Mouse (Mus musculus) forebrain, embryonic 14.5 days (tissue): ENCODE measurements around the gene Gm9045. TPM values are rescaled to one million over a fixed set of nuclear protein-coding genes. Genes with fewer than 3 reads are reported as not detected.
"Not testable (repeated sequence)": the region's sequence is repeated elsewhere in the genome, so short reads cannot be mapped to it uniquely, and the experiment has no call there.

Experiments
- ATAC-seq: fragments of 200-750 bp; cut with Nextera tagmentation; 2 replicates; pipeline ENCODE4 v1.8.0; 2017; ENCODE audit warnings: mild to moderate bottlenecking, moderate library complexity
- DNase-seq: peaks from one replicate; pipeline ENCODE4 v3.0.0-alpha.2; 2015; ENCODE audit warnings: low spot score
- H3K27ac ChIP-seq: fragments of 300-500 bp; sonication (generic); 2 replicates; pipeline ENCODE4 v1.5.1; 2014; ENCODE audit warnings: low read depth, mild to moderate bottlenecking, control low read depth, low read length, moderate library complexity
- H3K27me3 ChIP-seq: fragments of 300-500 bp; sonication (generic); replicated peaks from 2 replicates; pipeline ENCODE4 v1.6.1; 2014; ENCODE audit warnings: low read length, control low read depth, mixed read lengths; ENCODE audit not compliant: control insufficient read depth, insufficient read depth
- H3K36me3 ChIP-seq: fragments of 300-500 bp; sonication (generic); 2 replicates; pipeline ENCODE4 v1.6.1; 2014; ENCODE audit warnings: low read length, control low read depth; ENCODE audit not compliant: control insufficient read depth, insufficient read depth
- H3K4me1 ChIP-seq: fragments of 300-500 bp; sonication (generic); 2 replicates; pipeline ENCODE4 v1.6.1; 2014; ENCODE audit warnings: antibody characterized with exemption, low read length, control low read depth; ENCODE audit not compliant: control insufficient read depth, insufficient read depth
- H3K4me2 ChIP-seq: fragments of 300-500 bp; sonication (generic); 2 replicates; pipeline ENCODE4 v1.6.1; 2014; ENCODE audit warnings: mild to moderate bottlenecking, control low read depth, low read length
- H3K4me3 ChIP-seq: fragments of 300-500 bp; sonication (generic); 2 replicates; pipeline ENCODE4 v1.5.1; 2014; ENCODE audit warnings: low read depth, low read length, control low read depth
- H3K9ac ChIP-seq: fragments of 300-500 bp; sonication (generic); 2 replicates; pipeline ENCODE4 v1.6.1; 2014; ENCODE audit warnings: mild to moderate bottlenecking, low read length, control low read depth, moderate library complexity
- H3K9me3 ChIP-seq: fragments of 300-500 bp; sonication (generic); replicated peaks from 2 replicates; pipeline ENCODE4 v1.6.1; 2016; ENCODE audit warnings: low read length, control low read depth, mixed read lengths; ENCODE audit not compliant: control insufficient read depth
- WGBS: fragments of 180-500 bp; shearing (Covaris S2); extraction: QIAGEN DNeasy Blood & Tissue Kit; methylation state at CpG from one replicate; pipeline ENCODE4 v1.1.7; 2014; 5-methylcytosine and 5-hydroxymethylcytosine counted together
- polyA plus RNA-seq: library from polyadenylated mRNA; unstranded; fragments of >200 nt; fragmentation: Nextera tagmentation; extraction: Ambion mirVana; gene quantifications from 2 replicates; pipeline ENCODE4 v1.2.1, GENCODE M21; 2014

Gm9045 gene
- polyA plus RNA-seq, 1 experiment from 2014 or later, result 0.11 TPM

GRCm38 (mm10) chr10:118302133-118302532 is 35.5 kb downstream of the Gm9045 start:
- not testable (repeated sequence) for H3K27me3 ChIP-seq, H3K27ac ChIP-seq, DNase-seq, H3K9ac ChIP-seq, H3K9me3 ChIP-seq, H3K4me3 ChIP-seq, H3K36me3 ChIP-seq, H3K4me2 ChIP-seq, H3K4me1 ChIP-seq, ATAC-seq
- 46% methylated on average over 2 of the region's 2 CpGs for WGBS

DNA sequence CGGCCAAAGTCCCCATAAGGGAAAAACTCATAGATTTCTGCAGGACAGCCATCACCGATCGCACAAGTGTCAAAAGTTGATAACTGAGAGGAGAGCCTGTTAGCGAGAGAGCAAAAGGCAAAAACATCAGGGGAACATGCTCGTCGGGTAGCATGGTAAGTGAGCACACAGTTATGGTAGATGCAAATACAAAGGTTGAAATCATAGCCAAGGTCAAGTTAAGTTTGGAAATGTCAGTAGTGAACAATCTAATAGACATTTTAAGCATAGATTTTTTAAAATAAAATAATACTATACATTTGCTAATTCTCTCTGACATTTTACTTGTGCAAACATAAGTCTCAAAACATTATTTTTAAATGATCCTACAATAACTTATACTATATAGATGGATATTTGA is 42.7 kb downstream of the Gm9045 start, which contains the start of gene Iltifb:
TSS of gene Iltifb (minus strand) at position 101 of the 400 bp plus-strand sequence.
- 96% methylated on average over 6 of the region's 6 CpGs for WGBS
- Histone ChIP-seq H3K4me2 (no peak within 1 kb of the TSS), H3K9me3 (no peaks in the 10 kb centered on the region), H3K4me1 (no peaks in the 10 kb centered on the region), H3K27ac (no peak within 1 kb of the TSS), H3K27me3 (no peaks in the 10 kb centered on the region), H3K36me3 (no peaks in the 10 kb centered on the region), H3K4me3 (no peak within 1 kb of the TSS), H3K9ac (no peak within 1 kb of the TSS)
- ATAC-seq (no peak), DNase-seq (no peak)

Other genes with a start within 250 kb of the Gm9045 start
- 31.6 and 34.7 TPM in 2 replicates for gene Mdm1, start 196.0 kb downstream of the Gm9045 start, polyA plus RNA-seq
- gene Il22, start 132.9 kb downstream of the Gm9045 start, polyA plus RNA-seq, result not detected in 2 replicates
- gene Gm32717, start 97.1 kb downstream of the Gm9045 start, polyA plus RNA-seq, result 0.27 TPM in 1 of 2 replicates, not detected in the other
- gene Gm32802, start 79.1 kb downstream of the Gm9045 start, polyA plus RNA-seq, result 0.27 TPM in 1 of 2 replicates, not detected in the other
- gene Iltifb, start 42.8 kb downstream of the Gm9045 start, polyA plus RNA-seq, result 0.33 TPM in 1 of 2 replicates, not detected in the other
- gene Gm9040, start 10.9 kb downstream of the Gm9045 start, polyA plus RNA-seq, result not detected in 2 replicates
- not detected in 2 replicates for gene Gm9044, start 5.4 kb downstream of the Gm9045 start, polyA plus RNA-seq
- gene Gm9046, start 5.4 kb upstream of the Gm9045 start, polyA plus RNA-seq, result not detected in 2 replicates
- gene Gm9048, start 10.8 kb upstream of the Gm9045 start, polyA plus RNA-seq, result not detected in 2 replicates
- 0.11 and 0.12 TPM in 2 replicates for gene Gm9049, start 16.3 kb upstream of the Gm9045 start, polyA plus RNA-seq
- not detected in 2 replicates for gene Ifng, start 103.2 kb upstream of the Gm9045 start, polyA plus RNA-seq